Mouse (Mus musculus) brain, embryonic 14.5 days (tissue): Measurements from ENCODE around the gene Slc7a15.

Source experiments
- CTCF ChIP-seq: fragments of 200-500 bp; IDR thresholded peaks from 2 replicates; pipeline ENCODE4 v1.5.1; 2012; ENCODE audit warnings: inconsistent platforms, mild to moderate bottlenecking, moderate library complexity, borderline replicate concordance; ENCODE audit not compliant: insufficient read depth, insufficient read length; ENCODE audit errors: extremely low read depth
- POLR2A ChIP-seq: fragments of 200-500 bp; IDR thresholded peaks from 2 replicates; pipeline ENCODE4 v1.6.1; 2012; ENCODE audit warnings: mild to moderate bottlenecking, inconsistent platforms, borderline replicate concordance; ENCODE audit not compliant: poor library complexity, insufficient read depth, insufficient read length, severe bottlenecking; ENCODE audit errors: extremely low read depth

- no peak for TF ChIP-seq POLR2A
- no peak for TF ChIP-seq CTCF
Measured at GRCm38 (mm10) chr12:8595611-8596010, 3.3 kb downstream of the Slc7a15 start.
